Mouse (Mus musculus) embryonic facial prominence, embryonic 12.5 days (tissue): Measurements from ENCODE around the gene Tspan17. TPM values are rescaled to one million over a fixed set of nuclear protein-coding genes. Genes with fewer than 3 reads are reported as not detected.
A peak's percentile ranks its signal among the peaks of the same experiment; 100 is the strongest.

Experiments used
- ATAC-seq: fragments of 200-750 bp; cut with Nextera tagmentation; 2 replicates; pipeline ENCODE4 v1.8.0; 2017; ENCODE audit not compliant: insufficient number of reproducible peaks, insufficient read depth, low FRiP score, low TSS enrichment
- H3K27ac ChIP-seq: fragments of 300-500 bp; sonication (generic); 2 replicates; pipeline ENCODE4 v1.5.1; 2016; ENCODE audit warnings: mild to moderate bottlenecking
- H3K27me3 ChIP-seq: fragments of 300-500 bp; sonication (generic); 2 replicates; pipeline ENCODE4 v1.6.1; 2016; ENCODE audit warnings: mild to moderate bottlenecking, moderate library complexity
- H3K36me3 ChIP-seq: fragments of 300-500 bp; sonication (generic); 2 replicates; pipeline ENCODE4 v1.6.1; 2016; ENCODE audit warnings: mild to moderate bottlenecking
- H3K4me1 ChIP-seq: fragments of 300-500 bp; sonication (generic); 2 replicates; pipeline ENCODE4 v1.6.1; 2016
- H3K4me2 ChIP-seq: fragments of 300-500 bp; sonication (generic); replicated peaks from 2 replicates; pipeline ENCODE4 v1.6.1; 2016; ENCODE audit warnings: mild to moderate bottlenecking, moderate library complexity
- H3K4me3 ChIP-seq: fragments of 300-500 bp; sonication (generic); 2 replicates; pipeline ENCODE4 v1.5.1; 2016; ENCODE audit warnings: mild to moderate bottlenecking
- H3K9ac ChIP-seq: fragments of 300-500 bp; sonication (generic); 2 replicates; pipeline ENCODE4 v1.6.1; 2016; ENCODE audit warnings: mild to moderate bottlenecking, moderate library complexity
- H3K9me3 ChIP-seq: fragments of 300-500 bp; sonication (generic); 2 replicates; pipeline ENCODE4 v1.6.1; 2016; ENCODE audit warnings: mild to moderate bottlenecking, moderate library complexity
- WGBS: fragments of 180-500 bp; shearing (Covaris S2); methylation state at CpG from one replicate; pipeline ENCODE4 v1.1.7; 2016; 5-methylcytosine and 5-hydroxymethylcytosine counted together
- polyA plus RNA-seq: library from polyadenylated mRNA; unstranded; fragments of >200 nt; fragmentation: Nextera tagmentation; extraction: Ambion mirVana; gene quantifications from 2 replicates; pipeline ENCODE4 v1.2.1, GENCODE M21; 2016

The Tspan17 gene
- polyA plus RNA-seq, 1 experiment from 2014 or later, result 9.9 TPM

DNA sequence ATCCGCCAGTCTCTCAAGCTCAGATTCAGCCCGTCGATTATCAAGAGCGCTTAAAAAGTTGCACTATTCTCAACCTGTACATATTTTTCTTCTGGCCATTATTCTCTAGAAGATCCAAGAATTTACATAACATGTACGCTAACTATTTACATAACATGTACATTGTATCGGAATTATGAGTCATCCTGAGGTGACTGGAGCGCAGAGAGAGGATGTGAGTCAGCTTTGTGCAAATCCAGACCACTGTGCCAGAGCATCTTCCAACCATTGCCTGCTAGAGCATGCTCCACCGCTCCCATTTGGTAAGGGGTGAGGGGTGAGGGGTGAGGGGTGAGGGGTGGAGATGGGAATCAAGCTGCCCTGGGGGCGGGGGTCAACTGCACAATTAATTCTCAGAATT lies 24.2 kb downstream of the Tspan17 start:
- Histone ChIP-seq H3K4me2 (no peak overlapping the region), H3K27ac (no peak overlapping the region), H3K9me3 (no peaks in the 10 kb centered on the region), H3K4me1 (no peaks in the 10 kb centered on the region), H3K36me3 (no peaks in the 10 kb centered on the region), H3K9ac (no peak overlapping the region), H3K4me3 (no peak overlapping the region), H3K27me3 (no peaks in the 10 kb centered on the region)
- no peak for ATAC-seq
- WGBS, result 88% methylated on average over 9 of the region's 9 CpGs

DNA sequence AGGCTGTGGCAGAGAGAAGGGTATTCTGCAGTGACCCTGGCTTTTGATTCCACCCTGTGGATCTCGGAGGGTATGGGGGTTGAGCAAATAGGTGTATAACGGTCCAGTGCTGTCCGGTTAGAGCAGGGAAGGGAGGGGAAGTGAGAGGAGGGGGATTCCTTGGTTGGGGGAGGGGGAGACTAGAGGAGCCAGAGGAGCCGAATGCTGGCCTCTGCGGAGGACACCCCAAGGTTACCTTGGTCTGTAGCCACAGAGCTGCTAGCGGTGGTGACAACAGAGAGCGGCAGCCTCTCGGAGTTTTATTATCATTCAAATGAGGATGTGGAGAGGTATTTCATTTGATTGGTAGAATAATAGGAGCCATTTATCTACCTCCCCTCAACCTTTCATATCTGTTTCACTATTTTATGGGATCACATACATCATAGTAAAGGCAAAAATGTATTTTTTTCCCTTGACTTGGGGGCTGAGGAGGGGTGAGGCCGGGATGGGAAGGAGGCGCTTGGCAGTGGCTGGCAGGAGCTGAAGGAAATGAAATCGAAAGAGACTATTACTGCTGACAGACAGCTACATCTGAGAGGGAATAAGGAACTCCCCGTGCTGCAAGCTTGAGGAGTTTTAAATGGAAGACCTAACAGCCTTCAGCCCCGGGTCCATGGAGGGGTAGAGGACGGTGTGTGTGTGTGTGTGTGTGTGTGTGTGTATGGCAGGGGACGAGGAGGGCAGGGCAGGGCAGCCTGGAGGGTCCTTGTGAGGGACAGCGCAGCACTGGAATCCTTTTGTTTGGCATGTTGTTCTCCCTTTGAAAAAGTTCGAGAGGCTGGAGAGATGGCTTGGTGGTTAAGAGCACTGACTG lies 29.4 kb downstream of the Tspan17 start:
- H3K4me3 ChIP-seq, result no peak overlapping the region
- H3K27ac ChIP-seq, result no peak overlapping the region
- no peaks in the 10 kb centered on the region for H3K36me3 ChIP-seq
- H3K9ac ChIP-seq, result no peak overlapping the region
- H3K4me1 ChIP-seq, result no peaks in the 10 kb centered on the region
- no peaks in the 10 kb centered on the region for H3K9me3 ChIP-seq
- no peaks in the 10 kb centered on the region for H3K27me3 ChIP-seq
- 22% methylated on average over 17 of the region's 17 CpGs for WGBS
- no peak for ATAC-seq
- no peak overlapping the region for H3K4me2 ChIP-seq

DNA sequence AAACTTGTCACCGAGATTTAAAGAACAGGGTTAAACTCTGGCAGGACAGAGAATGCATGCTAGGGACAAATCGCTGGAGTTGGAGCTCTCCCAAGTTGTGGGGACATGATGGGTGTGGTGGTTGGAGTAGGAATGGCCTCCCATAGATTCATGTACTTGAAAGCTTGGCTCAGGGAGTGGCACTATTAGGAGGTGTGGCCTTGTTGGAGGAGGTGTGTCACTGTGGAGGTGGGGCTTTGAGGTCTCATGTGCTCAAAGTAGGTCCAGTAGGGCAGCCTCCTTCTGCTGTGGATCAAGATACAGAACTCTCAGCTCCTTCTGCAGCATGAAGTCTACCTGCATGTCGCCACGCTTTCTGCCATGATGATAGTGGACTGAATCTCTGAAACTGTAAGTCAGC lies 31.9 kb downstream of the Tspan17 start:
- 85% methylated on average over 4 of the region's 4 CpGs for whole genome bisulfite sequencing
- Histone ChIP-seq H3K27me3 (peaks cover 5% of the 10 kb centered on the region; the same call in 1 of the 2 replicates), H3K4me2 (no peak overlapping the region), H3K27ac (no peak overlapping the region), H3K4me1 (peaks cover 7% of the 10 kb centered on the region; the same call in 1 of the 2 replicates), H3K9ac (no peak overlapping the region), H3K4me3 (no peak overlapping the region), H3K36me3 (no peaks in the 10 kb centered on the region), H3K9me3 (no peaks in the 10 kb centered on the region)
- no peak for ATAC-seq

DNA sequence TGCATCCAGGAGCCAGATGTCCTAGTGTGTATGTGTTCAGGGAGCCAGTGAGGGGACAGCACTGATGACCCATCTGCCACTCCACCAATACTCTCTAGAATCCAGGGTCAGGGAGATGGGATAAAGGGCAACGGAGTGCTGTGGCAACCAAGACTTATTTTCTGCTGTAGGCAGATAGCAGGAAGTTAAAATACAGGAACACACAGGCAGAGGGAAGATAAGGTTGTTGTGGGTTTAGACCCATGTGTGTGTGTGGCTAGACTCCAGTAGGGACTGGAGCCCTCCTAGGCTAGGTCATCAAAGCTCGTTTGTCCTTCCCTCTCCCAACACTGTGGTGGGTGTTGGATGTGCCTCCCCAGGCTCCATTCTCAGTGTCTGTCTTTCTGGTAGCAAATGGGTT lies 32.8 kb downstream of the Tspan17 start:
- Histone ChIP-seq H3K9ac (no peak overlapping the region), H3K27me3 (peaks cover 5% of the 10 kb centered on the region; the same call in 1 of the 2 replicates), H3K4me2 (no peak overlapping the region), H3K4me1 (peaks cover 7% of the 10 kb centered on the region; the same call in 1 of the 2 replicates), H3K4me3 (no peak overlapping the region), H3K27ac (no peak overlapping the region), H3K36me3 (no peaks in the 10 kb centered on the region), H3K9me3 (no peaks in the 10 kb centered on the region)
- WGBS, result 78% methylated on average over 2 of the region's 2 CpGs
- no peak for ATAC-seq

DNA sequence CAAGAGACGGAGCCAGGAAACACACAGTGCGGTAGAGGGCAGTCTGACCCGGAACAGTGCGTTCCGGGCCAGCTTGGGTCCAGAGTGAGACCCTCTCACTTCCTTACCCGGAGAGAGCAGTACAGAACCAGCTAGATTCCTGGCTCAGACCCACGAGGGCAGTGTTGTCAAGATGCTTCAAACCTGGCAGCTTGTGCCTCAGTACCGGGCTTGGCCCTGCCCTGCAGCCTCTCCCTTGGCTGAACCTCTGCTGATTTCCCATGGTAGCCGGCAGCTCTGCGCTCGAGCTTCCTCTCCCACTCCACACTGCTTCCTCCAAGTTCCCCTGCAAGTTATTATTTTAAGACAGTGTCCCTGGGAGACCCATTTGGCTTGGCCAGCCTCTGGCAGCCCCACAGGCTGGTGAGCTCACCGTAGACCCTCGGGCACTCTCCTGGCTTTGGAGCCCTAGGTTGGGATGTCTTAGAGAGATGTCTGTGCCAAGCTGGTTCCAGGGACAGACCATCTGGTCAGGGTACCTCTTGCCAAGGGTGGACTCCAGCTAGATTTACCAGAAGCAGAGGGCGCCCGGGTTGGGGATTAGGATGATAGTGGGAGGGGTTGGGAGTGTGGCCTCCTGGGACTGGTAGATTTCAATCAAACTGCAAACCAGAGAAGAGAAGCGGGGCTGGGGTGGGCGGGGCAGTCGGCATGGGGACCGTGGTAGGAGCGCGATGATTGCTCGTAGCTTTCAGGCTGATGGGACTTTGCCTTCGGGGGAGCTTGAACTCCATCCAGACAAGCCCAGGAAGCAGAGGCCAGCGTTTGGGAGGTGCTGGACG lies 35.1 kb downstream of the Tspan17 start:
- 19% methylated on average over 25 of the region's 25 CpGs for WGBS
- peaks cover 5% of the 10 kb centered on the region; the same call in 1 of the 2 replicates for H3K27me3 ChIP-seq
- 0 out of 2 replicates have a peak overlapping the region, but pooled peaks have one; percentile 16 for H3K4me3 ChIP-seq
- H3K4me2 ChIP-seq, result peak overlapping the region; percentile 43
- no peak overlapping the region for H3K27ac ChIP-seq
- no peak overlapping the region for H3K9ac ChIP-seq
- H3K4me1 ChIP-seq, result peaks cover 7% of the 10 kb centered on the region; the same call in 1 of the 2 replicates
- no peaks in the 10 kb centered on the region for H3K36me3 ChIP-seq
- H3K9me3 ChIP-seq, result no peaks in the 10 kb centered on the region
- no peak for ATAC-seq

DNA sequence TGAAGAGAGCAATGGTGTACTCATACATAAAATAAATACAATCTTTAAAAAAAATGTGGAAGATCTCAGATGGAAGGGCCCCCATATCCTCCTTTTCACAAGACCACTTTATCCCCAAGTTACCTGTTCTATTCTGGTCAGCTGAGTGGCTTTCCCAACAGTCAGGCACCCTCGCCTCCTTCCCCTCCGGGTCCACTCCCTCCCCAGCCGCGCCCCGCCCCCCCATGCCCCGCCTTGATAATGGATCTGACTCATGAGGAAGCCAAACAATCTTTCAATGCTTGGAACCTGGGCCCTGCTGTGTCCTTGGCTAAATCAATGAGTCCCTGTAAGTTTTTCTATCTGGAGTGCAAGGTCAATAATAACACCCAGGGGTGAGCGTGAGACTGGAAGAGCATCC lies 38.8 kb downstream of the Tspan17 start:
- Histone ChIP-seq H3K9ac (no peak overlapping the region), H3K4me3 (no peak overlapping the region)

DNA sequence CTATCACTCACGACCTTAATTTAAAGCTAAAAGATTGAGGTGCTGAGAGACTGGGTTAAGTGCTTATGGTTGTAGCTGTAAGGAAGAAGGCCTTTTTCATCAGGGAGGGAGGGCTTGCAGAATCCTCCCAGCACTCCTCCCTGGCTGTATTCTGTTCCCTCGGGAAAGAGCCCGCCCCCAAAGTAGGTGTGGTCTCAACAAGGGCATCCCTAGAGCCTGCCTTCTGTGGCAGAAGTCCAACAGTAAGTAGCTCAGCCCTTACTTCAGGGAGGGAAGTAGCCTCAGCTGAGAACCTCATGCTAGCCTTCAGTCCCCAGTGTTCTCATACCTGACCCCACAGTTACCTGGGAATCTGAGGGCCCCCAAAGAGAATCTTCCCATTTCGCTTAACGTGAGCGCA lies 39.3 kb downstream of the Tspan17 start:
- Histone ChIP-seq H3K36me3 (no peaks in the 10 kb centered on the region), H3K9me3 (no peaks in the 10 kb centered on the region), H3K9ac (no peak overlapping the region), H3K27ac (no peak overlapping the region), H3K4me3 (no peak overlapping the region), H3K4me2 (no peak overlapping the region), H3K4me1 (peaks cover 12% of the 10 kb centered on the region; the same call in 1 of the 2 replicates), H3K27me3 (peaks cover 5% of the 10 kb centered on the region; the same call in 1 of the 2 replicates)
- 53% methylated on average over 6 of the region's 6 CpGs for WGBS
- no peak for ATAC-seq

More for the DNA sequence above, 38.8 kb downstream of the Tspan17 start:
- H3K27me3 ChIP-seq, result peaks cover 5% of the 10 kb centered on the region; the same call in 1 of the 2 replicates
- no peaks in the 10 kb centered on the region for H3K9me3 ChIP-seq
- ATAC-seq, result no peak
- no peak overlapping the region for H3K4me2 ChIP-seq
- peaks cover 12% of the 10 kb centered on the region; the same call in 1 of the 2 replicates for H3K4me1 ChIP-seq
- WGBS, result 59% methylated on average over 7 of the region's 7 CpGs
- H3K36me3 ChIP-seq, result no peaks in the 10 kb centered on the region
- H3K27ac ChIP-seq, result no peak overlapping the region

DNA sequence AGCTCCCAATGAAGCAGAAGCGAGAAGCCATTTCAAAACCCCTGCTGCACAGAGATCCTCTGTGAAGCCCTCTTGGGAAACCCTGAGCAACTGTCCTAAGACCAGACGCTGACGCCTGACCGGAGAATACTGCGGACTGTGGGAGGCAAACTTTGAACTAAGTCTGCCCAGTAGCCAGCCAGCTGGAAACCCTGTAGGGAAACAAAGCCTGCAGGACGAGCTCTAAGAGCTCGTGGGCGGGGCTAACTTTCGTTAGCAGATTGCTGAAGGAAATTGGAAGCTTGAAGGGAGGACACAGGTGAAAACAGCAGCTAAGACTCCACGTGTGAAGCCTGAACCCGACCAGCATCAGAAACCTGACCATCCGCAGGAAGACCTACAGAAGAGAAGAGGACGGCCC lies 40.3 kb downstream of the Tspan17 start:
- 3% methylated on average over 13 of the region's 13 CpGs for WGBS
- no peak overlapping the region for H3K9ac ChIP-seq
- no peak overlapping the region for H3K4me3 ChIP-seq
- no peaks in the 10 kb centered on the region for H3K9me3 ChIP-seq
- H3K27me3 ChIP-seq, result peaks cover 5% of the 10 kb centered on the region; the same call in 1 of the 2 replicates
- ATAC-seq, result no peak
- H3K27ac ChIP-seq, result no peak overlapping the region
- peak overlapping the region; percentile 9; the same call in 1 of the 2 replicates for H3K4me2 ChIP-seq
- no peaks in the 10 kb centered on the region for H3K36me3 ChIP-seq
- peaks cover 11% of the 10 kb centered on the region; the same call in 1 of the 2 replicates for H3K4me1 ChIP-seq

DNA sequence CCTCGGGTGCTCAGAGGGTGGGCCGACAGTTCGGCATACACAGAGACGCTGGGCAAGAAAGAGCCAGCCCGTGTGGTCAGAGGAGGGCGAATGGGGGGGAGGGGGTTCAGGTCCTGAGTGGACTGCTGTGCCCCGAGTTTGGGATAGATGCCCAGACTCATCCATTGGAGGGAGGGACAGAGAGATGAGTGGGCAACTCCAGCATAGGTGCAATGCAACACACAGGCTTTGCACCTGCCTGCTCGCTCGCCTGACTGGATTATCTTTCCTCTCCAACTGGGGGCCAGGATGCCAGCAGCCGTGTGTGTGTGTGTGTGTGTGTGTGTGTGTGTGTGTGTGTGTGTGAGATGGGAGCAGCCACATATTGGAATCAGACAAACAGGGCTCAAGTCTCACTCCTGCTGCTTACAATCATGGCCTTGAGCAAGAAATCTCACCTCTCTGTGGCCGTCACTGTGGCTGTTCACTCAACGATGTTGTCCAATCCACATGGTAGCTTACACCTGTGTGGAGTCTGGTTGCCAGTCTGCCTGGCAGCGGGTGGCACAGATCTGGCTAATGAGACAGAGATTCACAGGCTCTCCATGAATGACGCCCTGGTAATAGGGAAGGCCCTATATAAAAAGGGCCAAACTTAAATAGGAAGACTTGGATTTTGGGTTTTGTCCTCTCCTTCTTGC lies 47.3 kb downstream of the Tspan17 start:
- Histone ChIP-seq H3K9ac (no peak overlapping the region), H3K27me3 (no peaks in the 10 kb centered on the region), H3K36me3 (no peaks in the 10 kb centered on the region), H3K4me2 (no peak overlapping the region), H3K4me3 (no peak overlapping the region), H3K27ac (no peak overlapping the region), H3K9me3 (no peaks in the 10 kb centered on the region), H3K4me1 (peaks cover 10% of the 10 kb centered on the region)
- ATAC-seq, result no peak
- WGBS, result 82% methylated on average over 14 of the region's 14 CpGs

DNA sequence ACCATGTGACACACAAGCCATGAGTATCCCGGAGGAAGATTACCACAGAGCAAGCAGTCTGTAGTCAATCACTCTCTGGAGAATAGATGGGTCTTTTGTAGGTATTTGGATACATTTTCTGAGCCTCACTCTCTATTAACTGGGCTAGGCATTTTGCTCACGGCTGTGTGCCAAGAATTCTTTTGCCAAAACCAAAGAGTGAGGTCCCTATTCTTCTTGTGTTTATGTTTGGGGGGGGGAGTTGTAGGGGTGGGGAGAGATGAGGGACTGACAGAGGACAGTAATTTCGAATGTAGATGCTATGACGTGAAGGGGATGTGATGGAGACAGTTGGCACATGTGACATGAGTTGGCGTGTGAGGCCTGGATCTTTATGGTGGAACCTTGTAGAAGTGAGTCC lies 47.9 kb downstream of the Tspan17 start:
- H3K36me3 ChIP-seq, result no peaks in the 10 kb centered on the region

DNA sequence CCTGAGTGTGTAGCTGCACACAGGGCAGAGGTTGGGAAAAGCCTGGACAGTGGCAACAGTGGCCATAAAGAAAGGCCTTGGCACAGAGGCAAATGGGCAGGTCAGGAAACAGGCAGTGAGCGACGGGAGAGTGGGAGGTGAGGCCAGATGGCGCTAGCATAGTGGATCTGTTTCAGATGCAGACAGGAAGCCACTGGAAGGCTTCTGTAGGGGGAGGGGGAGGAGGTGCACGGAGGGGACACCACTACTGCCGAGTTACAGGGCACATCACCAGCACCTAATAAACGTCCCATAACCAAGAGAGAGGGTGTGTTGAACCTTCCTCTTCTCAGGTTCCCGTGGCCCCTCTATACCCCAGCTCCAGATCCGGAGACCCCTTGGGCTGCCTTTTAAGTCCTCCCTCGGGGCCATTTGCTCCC lies 48.3 kb downstream of the Tspan17 start:
- no peak overlapping the region for H3K9ac ChIP-seq
- no peak for ATAC-seq
- no peak overlapping the region for H3K4me3 ChIP-seq
- H3K4me2 ChIP-seq, result peak overlapping the region; percentile 14; the same call in 1 of the 2 replicates
- no peak overlapping the region for H3K27ac ChIP-seq
- no peaks in the 10 kb centered on the region for H3K27me3 ChIP-seq
- peaks cover 10% of the 10 kb centered on the region for H3K4me1 ChIP-seq
- H3K9me3 ChIP-seq, result no peaks in the 10 kb centered on the region
- no peaks in the 10 kb centered on the region for H3K36me3 ChIP-seq
- WGBS, result 8% methylated on average over 9 of the region's 9 CpGs

More for the DNA sequence above, 47.9 kb downstream of the Tspan17 start:
- ATAC-seq, result no peak
- H3K27ac ChIP-seq, result no peak overlapping the region
- H3K4me1 ChIP-seq, result peaks cover 10% of the 10 kb centered on the region
- H3K27me3 ChIP-seq, result no peaks in the 10 kb centered on the region
- no peak overlapping the region for H3K4me3 ChIP-seq
- H3K9me3 ChIP-seq, result no peaks in the 10 kb centered on the region
- 71% methylated on average over 5 of the region's 5 CpGs for WGBS
- no peak overlapping the region for H3K4me2 ChIP-seq
- H3K9ac ChIP-seq, result no peak overlapping the region
